Mouse (Mus musculus): ENCODE data around the gene Scrt2.

DNA sequence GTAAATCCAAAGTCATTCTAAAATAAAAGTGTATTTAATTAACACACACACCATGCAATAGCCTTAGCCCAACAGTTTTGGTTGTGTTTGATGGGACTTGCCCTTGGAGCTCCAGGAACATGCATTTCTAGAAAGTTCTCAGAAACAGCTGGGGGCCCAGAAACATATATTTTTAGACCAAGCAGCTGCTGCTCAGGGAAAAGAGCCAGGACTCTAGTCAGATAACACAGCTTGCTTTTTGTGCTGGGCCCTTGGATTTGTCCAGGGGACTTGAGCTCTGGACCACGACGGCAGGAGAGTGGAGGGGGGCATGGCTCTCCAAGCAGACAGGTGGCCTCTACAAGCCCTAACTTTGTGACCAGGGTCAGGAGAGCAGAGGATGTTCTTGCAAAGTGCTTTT lies 30.0 kb downstream of the Scrt2 start:
- no peak for TF ChIP-seq CTCF (IDR thresholded peaks at IDR 0.05)
- no peak for TF ChIP-seq POLR2A (IDR thresholded peaks at IDR 0.05; ENCODE audit: insufficient read depth, low read depth, low read length)
- TF ChIP-seq EP300 (IDR thresholded peaks at IDR 0.05; ENCODE audit: insufficient read depth, low read depth, low read length) = no peak
